Mouse (Mus musculus): ENCODE data around the gene Fam205c.

- TF ChIP-seq CTCF (conservative IDR thresholded peaks at IDR 0.05; ENCODE audit: insufficient read depth, insufficient read length, low read depth, low read length) (peak; percentile 44), POLR2A (IDR thresholded peaks at IDR 0.05; ENCODE audit: low read depth, low read length) (no peak)
Observed at GRCm38 (mm10) chr4:42902174-42902573, 28.1 kb upstream of the Fam205c start.
